Mouse (Mus musculus) forebrain, embryonic 12.5 days (tissue): ENCODE data around the gene Trim80. TPM values are rescaled to one million over a fixed set of nuclear protein-coding genes. Genes with fewer than 3 reads are reported as not detected.
"Not testable (repeated sequence)": the region's sequence is repeated elsewhere in the genome, so short reads cannot be mapped to it uniquely, and the experiment has no call there.

Source experiments
- ATAC-seq: fragments of 200-750 bp; cut with Nextera tagmentation; 2 replicates; pipeline ENCODE4 v1.8.0; 2017; ENCODE audit warnings: moderate TSS enrichment; ENCODE audit not compliant: low FRiP score
- H3K27ac ChIP-seq: fragments of 300-500 bp; sonication (generic); 2 replicates; pipeline ENCODE4 v1.5.1; 2016; ENCODE audit warnings: mild to moderate bottlenecking
- H3K27me3 ChIP-seq: fragments of 300-500 bp; sonication (generic); 2 replicates; pipeline ENCODE4 v1.6.1; 2016; ENCODE audit warnings: mild to moderate bottlenecking
- H3K36me3 ChIP-seq: fragments of 300-500 bp; sonication (generic); replicated peaks from 2 replicates; pipeline ENCODE4 v1.6.1; 2016; ENCODE audit warnings: mild to moderate bottlenecking
- H3K4me1 ChIP-seq: fragments of 300-500 bp; sonication (generic); 2 replicates; pipeline ENCODE4 v1.6.1; 2016
- H3K4me2 ChIP-seq: fragments of 300-500 bp; sonication (generic); 2 replicates; pipeline ENCODE4 v1.6.1; 2016; ENCODE audit warnings: mild to moderate bottlenecking, moderate library complexity
- H3K4me3 ChIP-seq: fragments of 300-500 bp; sonication (generic); replicated peaks from 2 replicates; pipeline ENCODE4 v1.5.1; 2016; ENCODE audit warnings: mild to moderate bottlenecking
- H3K9ac ChIP-seq: fragments of 300-500 bp; sonication (generic); 2 replicates; pipeline ENCODE4 v1.6.1; 2016; ENCODE audit warnings: mild to moderate bottlenecking
- H3K9me3 ChIP-seq: fragments of 300-500 bp; sonication (generic); 2 replicates; pipeline ENCODE4 v1.6.1; 2016
- WGBS: fragments of 180-500 bp; shearing (Covaris S2); methylation state at CpG from one replicate; pipeline ENCODE4 v1.1.7; 2016; 5-methylcytosine and 5-hydroxymethylcytosine counted together
- polyA plus RNA-seq: library from polyadenylated mRNA; unstranded; fragments of >200 nt; fragmentation: Nextera tagmentation; extraction: Ambion mirVana; gene quantifications from 2 replicates; pipeline ENCODE4 v1.2.1, GENCODE M21; 2016

Trim80 gene
- polyA plus RNA-seq, 1 experiment from 2014 or later, result not detected

GRCm38 (mm10) chr11:115473626-115474275, 33.4 kb downstream of the Trim80 start:
- no peaks in the 10 kb centered on the region for H3K27me3 ChIP-seq
- no peaks in the 10 kb centered on the region for H3K9me3 ChIP-seq
- 30% methylated on average over 15 of the region's 15 CpGs for WGBS
- H3K4me1 ChIP-seq, result peaks cover 35% of the 10 kb centered on the region
- peak overlapping the region; percentile 74 for H3K27ac ChIP-seq
- no peak; the same call in 1 of the 2 replicates for ATAC-seq
- H3K9ac ChIP-seq, result no peak overlapping the region
- H3K36me3 ChIP-seq, result no peaks in the 10 kb centered on the region
- H3K4me2 ChIP-seq, result peak overlapping the region; percentile 17
- no peak overlapping the region for H3K4me3 ChIP-seq

- peak within 1 kb of the TSS; percentile 99 for H3K4me2 ChIP-seq
- no peaks in the 10 kb centered on the region for H3K9me3 ChIP-seq
- ATAC-seq, result peak; percentile 97
- H3K9ac ChIP-seq, result peak within 1 kb of the TSS; percentile 79
- no peaks in the 10 kb centered on the region for H3K36me3 ChIP-seq
- WGBS, result under 1% methylated on average over 26 of the region's 26 CpGs
- peaks cover 35% of the 10 kb centered on the region for H3K4me1 ChIP-seq
- H3K4me3 ChIP-seq, result peak within 1 kb of the TSS; percentile 85
- peak within 1 kb of the TSS; percentile 85 for H3K27ac ChIP-seq
- no peaks in the 10 kb centered on the region for H3K27me3 ChIP-seq
Observed at GRCm38 (mm10) chr11:115475025-115475757, 34.8 kb downstream of the Trim80 start, which contains the start of gene Armc7. Gene Armc7 (plus strand): TSS chr11:115475667.

DNA sequence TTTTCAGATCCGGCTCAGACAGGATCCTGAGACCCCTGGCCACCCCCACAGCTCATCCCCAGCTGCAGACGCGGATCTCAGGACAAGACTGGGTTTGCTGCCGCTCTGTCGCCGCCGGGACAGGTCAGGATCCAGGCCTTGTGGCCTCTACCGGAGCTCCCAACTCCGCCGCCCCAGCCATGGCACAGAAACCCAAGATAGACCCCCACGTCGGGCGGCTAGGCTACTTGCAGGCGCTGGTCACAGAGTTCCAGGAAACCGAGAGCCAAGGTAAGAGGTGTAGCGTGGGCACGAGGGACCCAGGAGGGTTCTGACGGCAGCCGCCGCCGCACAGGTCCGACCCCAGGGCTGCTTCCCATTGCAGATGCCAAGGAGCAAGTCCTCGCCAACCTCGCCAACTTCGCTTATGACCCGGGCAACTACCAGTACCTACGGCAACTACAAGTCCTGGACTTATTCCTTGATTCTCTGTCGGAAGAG, 35.5 kb downstream of the Trim80 start:
- H3K4me3 ChIP-seq, result peak overlapping the region; percentile 85
- H3K9ac ChIP-seq, result peak overlapping the region; percentile 79
- H3K27ac ChIP-seq, result no peak overlapping the region
- H3K9me3 ChIP-seq, result no peaks in the 10 kb centered on the region
- no peaks in the 10 kb centered on the region for H3K27me3 ChIP-seq
- no peak; the same call in 1 of the 2 replicates for ATAC-seq
- H3K36me3 ChIP-seq, result no peaks in the 10 kb centered on the region
- H3K4me1 ChIP-seq, result peaks cover 35% of the 10 kb centered on the region
- H3K4me2 ChIP-seq, result peak overlapping the region; percentile 99
- WGBS, result 4% methylated on average over 28 of the region's 28 CpGs

- H3K9ac ChIP-seq, H3K27ac ChIP-seq, H3K27me3 ChIP-seq, H3K36me3 ChIP-seq, H3K9me3 ChIP-seq, ATAC-seq: not testable (repeated sequence)
- Histone ChIP-seq H3K4me1 (peaks cover 35% of the 10 kb centered on the region), H3K4me2 (peak overlapping the region; percentile 99), H3K4me3 (peak overlapping the region; percentile 85; the same call in 1 of the 2 replicates)
- WGBS, result 84% methylated on average over 4 of the region's 4 CpGs
Observed at GRCm38 (mm10) chr11:115476630-115477029, 36.3 kb downstream of the Trim80 start.

GRCm38 (mm10) chr11:115477388-115477787, 37.0 kb downstream of the Trim80 start:
- 90% methylated on average over 7 of the region's 7 CpGs for WGBS
- H3K36me3 ChIP-seq, H3K9me3 ChIP-seq, ATAC-seq, H3K4me2 ChIP-seq, H3K9ac ChIP-seq, H3K27me3 ChIP-seq, H3K4me3 ChIP-seq, H3K27ac ChIP-seq: not testable (repeated sequence)
- H3K4me1 ChIP-seq, result peaks cover 35% of the 10 kb centered on the region

DNA sequence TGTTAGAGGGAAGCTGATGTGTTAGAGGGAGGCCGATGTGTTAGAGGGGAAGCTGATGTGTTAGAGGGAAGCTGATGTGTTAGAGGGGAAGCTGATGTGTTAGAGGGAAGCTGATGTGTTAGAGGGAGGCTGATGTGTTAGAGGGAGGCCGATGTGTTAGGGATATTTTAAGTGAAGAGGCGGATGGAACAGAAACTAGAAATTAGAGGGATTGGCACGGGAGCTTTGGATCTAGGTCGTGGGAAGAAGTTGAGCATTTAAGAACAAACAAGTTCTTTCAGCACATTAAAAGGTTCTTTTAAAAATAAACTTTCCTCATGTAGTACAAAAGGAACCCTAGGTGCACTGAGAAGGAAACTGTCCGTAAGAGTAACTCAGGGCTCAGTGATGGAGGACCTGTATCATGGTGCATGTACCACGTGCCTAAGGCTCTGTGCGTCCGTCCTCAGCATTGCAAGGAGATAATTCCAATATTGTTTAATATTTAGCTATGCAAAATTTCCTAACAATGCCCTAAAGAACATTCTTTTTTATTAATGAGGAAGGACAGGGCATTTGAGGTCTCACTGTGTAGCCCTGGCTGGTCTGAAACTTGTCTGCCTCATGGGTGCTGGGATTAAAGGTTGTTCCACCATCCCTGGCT, 38.1 kb downstream of the Trim80 start:
- H3K4me2 ChIP-seq, result no peak overlapping the region
- no peak overlapping the region for H3K9ac ChIP-seq
- H3K27me3 ChIP-seq, result no peaks in the 10 kb centered on the region
- 90% methylated on average over 9 of the region's 9 CpGs for WGBS
- no peak overlapping the region for H3K4me3 ChIP-seq
- H3K9me3 ChIP-seq, result no peaks in the 10 kb centered on the region
- H3K27ac ChIP-seq, result no peak overlapping the region
- no peaks in the 10 kb centered on the region for H3K36me3 ChIP-seq
- H3K4me1 ChIP-seq, result peaks cover 32% of the 10 kb centered on the region
- ATAC-seq, result no peak

- H3K36me3 ChIP-seq, result no peaks in the 10 kb centered on the region
- WGBS, result 85% methylated on average over 6 of the region's 6 CpGs
- H3K9ac ChIP-seq, result no peak overlapping the region; the same call in 1 of the 2 replicates
- H3K27me3 ChIP-seq, result no peaks in the 10 kb centered on the region
- no peaks in the 10 kb centered on the region for H3K9me3 ChIP-seq
- no peak for ATAC-seq
- H3K4me3 ChIP-seq, result no peak overlapping the region
- no peak overlapping the region for H3K27ac ChIP-seq
- H3K4me2 ChIP-seq, result no peak overlapping the region
- peaks cover 18% of the 10 kb centered on the region for H3K4me1 ChIP-seq
Observed at GRCm38 (mm10) chr11:115481553-115482259, 41.4 kb downstream of the Trim80 start.

GRCm38 (mm10) chr11:115483278-115483677, 42.9 kb downstream of the Trim80 start:
- H3K9me3 ChIP-seq, result no peaks in the 10 kb centered on the region
- H3K9ac ChIP-seq, result no peak overlapping the region
- H3K4me1 ChIP-seq, result peaks cover 10% of the 10 kb centered on the region
- no peaks in the 10 kb centered on the region for H3K27me3 ChIP-seq
- H3K4me2 ChIP-seq, result no peak overlapping the region
- WGBS, result 71% methylated on average over 11 of the region's 11 CpGs
- no peaks in the 10 kb centered on the region for H3K36me3 ChIP-seq
- no peak overlapping the region for H3K4me3 ChIP-seq
- ATAC-seq, result no peak
- H3K27ac ChIP-seq, result no peak overlapping the region

- Histone ChIP-seq H3K9me3 (no peaks in the 10 kb centered on the region), H3K36me3 (peaks cover 2% of the 10 kb centered on the region; the same call in 1 of the 2 replicates), H3K4me2 (no peak overlapping the region), H3K4me3 (no peak overlapping the region), H3K4me1 (peaks cover 10% of the 10 kb centered on the region), H3K27me3 (no peaks in the 10 kb centered on the region), H3K27ac (no peak overlapping the region), H3K9ac (no peak overlapping the region)
- WGBS, result 17% methylated on average over 6 of the region's 6 CpGs
- ATAC-seq, result no peak
Observed at GRCm38 (mm10) chr11:115483726-115484125, 43.4 kb downstream of the Trim80 start.

- no peak overlapping the region for H3K9ac ChIP-seq
- peak; percentile 41; the same call in 1 of the 2 replicates for ATAC-seq
- H3K4me3 ChIP-seq, result no peak overlapping the region
- 0 out of 2 replicates have a peak overlapping the region, but pooled peaks have one; percentile 38 for H3K27ac ChIP-seq
- WGBS, result 29% methylated on average over 12 of the region's 12 CpGs
- H3K9me3 ChIP-seq, result no peaks in the 10 kb centered on the region
- no peaks in the 10 kb centered on the region for H3K27me3 ChIP-seq
- H3K4me2 ChIP-seq, result no peak overlapping the region
- peaks cover 16% of the 10 kb centered on the region for H3K36me3 ChIP-seq
- H3K4me1 ChIP-seq, result peaks cover 13% of the 10 kb centered on the region
Observed at GRCm38 (mm10) chr11:115485155-115485554, 44.8 kb downstream of the Trim80 start.

- no peaks in the 10 kb centered on the region for H3K27me3 ChIP-seq
Observed at GRCm38 (mm10) chr11:115488551-115489104, 48.3 kb downstream of the Trim80 start.

More at GRCm38 (mm10) chr11:115488551-115489104, 48.3 kb downstream of the Trim80 start:
- H3K9me3 ChIP-seq, result no peaks in the 10 kb centered on the region
- no peak for ATAC-seq
- no peak overlapping the region for H3K27ac ChIP-seq
- H3K36me3 ChIP-seq, result peaks cover 16% of the 10 kb centered on the region
- H3K4me1 ChIP-seq, result peaks cover 32% of the 10 kb centered on the region
- WGBS, result 90% methylated on average over 19 of the region's 19 CpGs
- H3K9ac ChIP-seq, result no peak overlapping the region
- H3K4me3 ChIP-seq, result no peak overlapping the region
- H3K4me2 ChIP-seq, result no peak overlapping the region
